Mouse (Mus musculus) embryonic fibroblast, embryonic 13.5 days (primary cell): Measurements from ENCODE around the gene Rora.

ENCODE experiments used
- CTCF ChIP-seq: IDR thresholded peaks from 2 replicates; pipeline ENCODE4 v1.5.1; 2011; ENCODE audit warnings: mild to moderate bottlenecking, control low read depth, low read length, moderate library complexity, borderline replicate concordance; ENCODE audit not compliant: insufficient read depth
- POLR2A ChIP-seq: IDR thresholded peaks from 2 replicates; pipeline ENCODE4 v1.6.1; 2011; ENCODE audit warnings: low read depth, mild to moderate bottlenecking, control low read depth, low read length, moderate library complexity

- no peak for TF ChIP-seq CTCF
- TF ChIP-seq POLR2A = no peak
These were observed 560.2 kb downstream of the Rora start for GRCm38 (mm10) chr9:69213796-69214195.
